Mouse (Mus musculus) gastrocnemius, postnatal 36 days (tissue): ENCODE measurements around the gene Padi1. TPM values are rescaled to one million over a fixed set of nuclear protein-coding genes. Genes with fewer than 3 reads are reported as not detected.

Experiments used
- DNase-seq, 2 experiments: peaks; one replicate each; pipeline ENCODE4 v3.0.0; 2022
- intact Hi-C: fragments of 180-260 bp; cut with DNase I; formaldehyde crosslinking; loops from one replicate; pipeline ENCODE4 v1.15.1; 2025
- total RNA-seq, 2 experiments: library from RNA; stranded (reverse); gene quantifications; 2 replicates each; pipeline ENCODE4 v1.2.3; 2021

The Padi1 gene
- total RNA-seq, 2 experiments from 2014 or later, result 0.07 to 0.08 TPM

DNA sequence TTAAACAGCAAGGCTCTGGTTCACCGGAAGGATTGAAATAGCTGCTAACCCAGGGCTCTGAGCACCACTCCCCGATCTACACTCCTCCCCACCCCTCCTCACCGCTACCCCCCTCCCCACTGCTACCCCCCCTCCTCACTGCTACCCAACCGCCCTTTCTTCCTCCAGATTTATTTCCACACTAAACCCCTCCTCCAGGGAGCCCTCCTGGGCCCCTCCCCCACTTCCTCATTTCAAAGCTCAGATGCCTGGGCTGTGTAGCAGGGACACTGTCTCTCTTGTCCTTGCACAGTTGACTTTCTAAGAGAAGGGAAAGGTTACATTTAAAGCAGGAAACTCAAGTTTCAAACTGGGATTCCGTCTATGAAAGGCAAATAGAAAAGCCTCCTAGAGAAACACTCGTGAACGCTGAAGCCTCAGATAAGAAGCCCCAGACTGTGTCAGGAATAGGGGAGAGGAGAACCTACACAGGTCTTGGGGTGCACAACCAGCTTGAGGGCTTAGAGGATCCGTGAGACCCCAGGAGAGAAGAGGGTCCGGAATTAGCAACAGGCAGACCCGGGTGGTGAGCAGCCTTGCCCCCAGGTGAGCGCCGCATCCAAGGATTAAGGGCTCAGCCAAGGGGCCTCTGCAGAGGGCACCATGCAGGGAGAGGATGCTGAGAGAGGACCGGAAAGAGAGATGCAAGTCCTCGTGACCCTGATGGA lies 23.1 kb upstream of the Padi1 start:
- intact Hi-C loops, result no loop called here

DNA sequence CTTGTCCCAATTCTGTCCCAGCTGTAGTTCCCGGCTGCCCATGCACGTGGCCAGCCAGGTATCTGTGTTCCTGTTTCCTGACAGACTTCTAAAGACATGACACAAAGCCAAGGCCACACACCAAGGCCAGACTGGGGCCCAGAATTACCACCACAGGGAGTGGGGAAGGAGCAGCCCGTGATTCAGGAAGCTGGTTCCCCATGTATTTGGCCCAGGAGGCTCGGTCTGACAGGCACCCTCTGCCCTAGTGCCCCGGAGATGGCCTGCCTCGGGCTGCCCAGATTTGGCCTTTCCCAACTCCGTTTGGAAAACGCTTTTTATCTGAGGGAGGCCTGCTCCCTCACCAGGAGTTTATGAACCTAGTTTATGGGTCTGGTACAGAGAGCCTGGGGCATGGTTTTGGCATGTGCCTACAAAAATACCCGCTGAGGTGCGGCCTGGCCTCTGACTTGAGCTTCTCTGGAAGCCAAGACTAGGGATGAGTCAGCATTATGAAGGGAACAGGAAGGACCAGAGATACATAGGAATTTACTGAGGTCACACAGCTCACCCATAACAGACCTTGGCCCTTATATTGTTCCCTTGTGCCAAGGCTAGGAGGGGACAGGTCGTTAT lies 16.6 kb upstream of the Padi1 start:
- DNase-seq, result no peak
- intact Hi-C loops, result no loop called here

More for the DNA sequence above, 23.1 kb upstream of the Padi1 start:
- no peak for DNase-seq

DNA sequence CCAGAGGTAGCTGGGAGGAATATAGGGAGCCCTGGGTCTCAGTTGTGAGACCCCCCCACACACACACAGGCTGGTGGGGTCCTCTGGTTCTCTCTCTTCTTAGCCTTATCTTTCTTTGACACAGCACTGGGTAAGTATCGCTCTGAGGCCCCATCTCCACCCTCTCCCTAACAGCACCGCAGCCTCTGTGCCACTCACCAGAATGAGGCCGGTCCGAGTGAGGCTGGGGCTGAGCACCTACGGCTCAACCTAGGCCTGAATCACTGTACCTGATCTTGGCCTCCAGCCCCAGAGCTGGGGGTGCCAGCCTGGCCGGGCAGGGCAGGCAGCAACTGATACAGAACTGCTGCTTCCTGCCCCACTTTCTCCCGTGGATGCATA lies 15.2 kb upstream of the Padi1 start:
- no peak for DNase-seq
- intact Hi-C loops, result no loop called here

DNA sequence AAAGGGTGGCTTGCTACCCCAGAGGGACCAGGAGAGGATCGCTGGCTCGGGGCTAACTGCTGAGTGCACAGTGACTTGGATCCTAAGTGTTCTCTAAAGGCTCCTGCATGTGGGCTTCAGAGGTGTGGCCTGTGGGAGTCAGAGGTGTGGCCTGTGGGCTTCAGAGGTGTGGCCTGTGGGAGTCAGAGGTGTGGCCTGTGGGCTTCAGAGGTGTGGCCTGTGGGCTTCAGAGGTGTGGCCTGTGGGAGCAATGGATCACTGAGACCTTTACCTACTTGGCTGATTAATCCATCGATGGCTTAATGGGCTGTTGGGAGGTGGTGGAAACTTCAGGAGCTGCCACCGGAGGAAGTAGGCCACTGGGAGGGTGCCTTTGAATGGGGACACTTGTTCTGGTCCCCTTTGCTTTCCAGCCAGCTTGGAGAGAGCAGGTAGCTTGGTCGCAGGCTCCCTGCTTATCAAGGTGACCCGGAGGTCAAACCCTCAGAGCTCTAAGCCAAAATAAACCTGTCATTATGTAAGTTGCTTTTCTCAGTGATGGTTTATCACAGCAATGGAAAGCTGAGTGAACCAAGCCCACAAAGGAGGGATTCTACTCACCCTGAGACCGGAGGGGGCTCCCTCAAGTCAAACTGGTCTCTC lies 14.7 kb upstream of the Padi1 start:
- intact Hi-C loops, result no loop called here
- no peak for DNase-seq

DNA sequence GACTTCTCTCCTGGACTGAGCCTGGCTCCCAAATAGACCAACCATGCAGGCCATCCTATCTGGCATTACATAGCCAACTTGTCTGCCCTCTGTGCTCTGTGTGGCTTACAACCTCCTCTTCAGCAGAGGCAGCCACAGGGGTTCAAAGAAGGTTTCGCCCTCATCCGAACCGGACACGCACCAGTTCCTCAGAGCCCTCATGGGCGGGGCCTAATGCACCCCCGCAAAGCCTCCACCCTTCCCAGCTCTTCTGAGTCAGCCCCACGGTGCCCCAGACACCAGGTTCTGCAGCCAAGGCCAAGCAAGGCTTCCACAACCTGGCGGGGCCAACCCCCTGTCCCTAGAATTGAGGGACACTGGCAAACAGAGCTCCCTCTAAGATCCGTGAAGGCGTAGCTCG lies 13.7 kb upstream of the Padi1 start:
- DNase-seq, result no peak
- intact Hi-C loops, result no loop called here

DNA sequence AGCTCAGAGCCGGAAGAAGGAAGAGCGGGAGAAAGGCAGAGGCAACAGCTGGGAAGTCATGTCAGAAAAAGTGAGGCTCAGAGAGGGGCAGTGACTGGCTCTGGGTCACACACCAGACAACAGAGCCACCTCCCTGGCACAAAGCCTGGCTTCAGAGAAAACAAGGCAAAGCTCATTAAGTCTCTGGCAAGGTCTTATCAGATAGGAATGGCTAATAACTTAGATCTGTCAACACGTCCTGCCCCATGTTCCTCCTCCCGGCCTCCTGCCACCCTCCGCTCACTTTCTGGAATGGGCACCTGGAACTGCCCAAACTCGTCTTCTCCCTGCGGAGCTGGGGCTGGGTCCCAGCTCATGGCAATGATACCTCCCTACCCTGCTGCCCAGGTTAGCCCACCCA lies 12.2 kb upstream of the Padi1 start:
- intact Hi-C loops, result no loop called here
- no peak for DNase-seq

DNA sequence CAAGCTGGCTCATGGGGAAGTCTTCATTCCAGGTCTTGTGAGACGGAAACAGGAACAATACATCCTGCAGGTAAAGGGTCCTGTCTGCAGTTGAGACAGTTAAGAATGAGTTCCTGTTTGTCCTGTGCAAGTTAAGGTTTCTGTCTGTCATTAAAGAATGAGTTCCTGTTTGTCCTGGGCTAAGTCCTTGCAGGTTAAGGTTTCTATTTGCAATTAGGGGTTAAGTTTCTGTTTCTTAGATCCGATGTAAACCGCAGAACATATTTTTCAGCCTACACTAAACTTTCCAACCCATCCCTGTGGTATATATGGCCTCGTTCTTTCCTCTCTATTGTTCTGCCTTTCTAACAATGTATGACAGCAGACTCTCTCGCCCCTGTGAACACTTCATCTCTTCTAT lies 11.5 kb upstream of the Padi1 start:
- intact Hi-C loops, result no loop called here
- DNase-seq, result no peak

DNA sequence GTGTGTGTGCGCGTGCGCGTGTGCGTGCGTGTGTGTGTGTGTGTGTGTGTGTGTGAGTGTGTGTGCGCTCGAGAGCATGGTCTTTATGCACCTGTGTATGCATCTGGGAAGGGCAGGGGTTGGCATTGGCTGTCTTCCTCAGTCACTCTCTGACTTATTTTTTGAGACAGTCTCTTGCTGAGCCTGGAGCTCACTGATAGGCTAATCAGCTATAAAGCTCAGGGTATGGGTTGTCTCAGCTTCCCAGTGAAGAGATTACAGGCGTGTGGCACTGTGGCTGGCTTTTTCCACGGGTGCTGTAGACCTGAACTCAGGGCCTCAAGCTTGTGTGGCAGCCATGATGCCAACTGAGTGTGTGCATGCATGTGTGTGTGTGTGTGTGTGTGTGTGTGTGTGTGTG lies 9.6 kb upstream of the Padi1 start:
- intact Hi-C loops, result no loop called here
- DNase-seq, result no peak

DNA sequence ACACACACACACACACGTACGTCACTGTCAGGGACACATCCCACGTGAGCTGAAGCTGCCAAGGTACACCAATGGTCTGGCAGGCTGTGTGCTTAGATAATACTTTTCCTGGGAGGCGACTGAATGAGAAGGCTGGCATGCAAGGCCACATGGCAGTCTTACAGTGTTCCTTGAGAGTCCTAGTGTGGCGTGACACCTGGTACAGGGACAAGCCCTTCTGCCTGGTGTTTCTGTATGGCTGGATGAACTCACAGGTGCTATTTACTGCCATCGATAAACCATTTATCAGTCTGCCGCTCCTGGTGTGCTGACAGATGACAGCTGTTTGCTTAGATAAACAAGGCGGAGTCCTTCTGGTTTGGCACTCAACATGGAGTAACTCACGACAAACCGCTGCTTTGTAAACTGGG lies 8.9 kb upstream of the Padi1 start:
- DNase-seq, result no peak
- intact Hi-C loops, result no loop called here

DNA sequence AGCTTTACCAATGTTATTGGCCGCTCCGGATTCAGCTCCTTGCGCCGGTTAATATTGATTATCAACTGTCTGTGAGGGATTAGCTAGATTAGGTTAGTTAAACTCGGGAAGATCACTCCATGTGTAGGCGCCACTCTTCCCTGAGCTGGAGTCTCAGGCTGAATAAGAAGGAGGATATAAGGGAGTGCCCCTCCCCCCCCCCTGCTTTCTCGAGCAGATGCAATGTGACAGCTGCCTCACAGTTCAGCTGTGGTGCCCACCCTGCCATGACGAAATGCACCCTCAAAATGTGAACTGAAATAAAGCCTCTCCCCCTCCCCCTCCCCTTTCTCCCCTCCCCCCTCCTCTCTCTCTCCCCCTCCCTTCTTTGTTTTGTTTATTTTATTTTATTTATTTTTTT lies 8.0 kb upstream of the Padi1 start:
- intact Hi-C loops, result no loop called here
- no peak for DNase-seq

DNA sequence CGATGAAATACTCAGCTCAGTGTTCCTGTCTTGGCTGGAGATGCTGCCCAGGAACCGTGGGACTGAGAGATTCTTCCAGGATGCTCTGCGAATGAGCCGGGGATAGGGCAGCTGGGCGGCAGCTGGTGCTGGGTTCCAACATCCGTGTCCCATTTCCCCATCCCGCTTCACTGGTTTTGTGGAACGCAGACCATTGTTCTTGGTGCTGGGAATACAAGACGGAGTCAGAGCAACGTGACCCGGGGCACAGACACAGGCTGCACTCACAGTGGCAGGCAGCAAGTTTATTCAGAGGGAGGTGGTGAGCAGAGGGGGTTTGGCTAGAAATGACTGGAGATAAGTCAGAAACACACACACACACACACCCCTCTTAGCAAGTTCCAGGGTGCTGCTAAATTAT lies 3.7 kb upstream of the Padi1 start:
- DNase-seq, result no peak
- intact Hi-C loops, result no loop called here

DNA sequence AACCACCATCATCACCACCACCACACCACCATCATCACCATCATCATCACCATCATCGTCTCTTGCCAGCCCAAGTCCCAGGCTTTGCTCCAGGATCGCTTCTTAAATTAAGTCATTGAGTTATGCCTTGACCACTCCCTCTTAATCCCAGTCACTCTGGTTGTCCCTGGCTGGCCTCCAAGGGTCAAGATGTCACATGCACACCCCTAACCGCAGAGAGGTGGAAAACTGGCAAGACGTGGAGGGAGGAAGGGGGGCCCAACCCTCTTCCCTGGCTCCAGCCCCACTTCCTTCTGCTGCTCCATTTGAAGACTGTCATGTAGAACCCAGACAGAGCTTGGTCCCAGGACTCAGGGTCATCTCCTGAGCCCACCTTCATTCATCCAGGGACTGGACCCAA lies 587 bp downstream of the Padi1 start:
- no peak for DNase-seq

DNA sequence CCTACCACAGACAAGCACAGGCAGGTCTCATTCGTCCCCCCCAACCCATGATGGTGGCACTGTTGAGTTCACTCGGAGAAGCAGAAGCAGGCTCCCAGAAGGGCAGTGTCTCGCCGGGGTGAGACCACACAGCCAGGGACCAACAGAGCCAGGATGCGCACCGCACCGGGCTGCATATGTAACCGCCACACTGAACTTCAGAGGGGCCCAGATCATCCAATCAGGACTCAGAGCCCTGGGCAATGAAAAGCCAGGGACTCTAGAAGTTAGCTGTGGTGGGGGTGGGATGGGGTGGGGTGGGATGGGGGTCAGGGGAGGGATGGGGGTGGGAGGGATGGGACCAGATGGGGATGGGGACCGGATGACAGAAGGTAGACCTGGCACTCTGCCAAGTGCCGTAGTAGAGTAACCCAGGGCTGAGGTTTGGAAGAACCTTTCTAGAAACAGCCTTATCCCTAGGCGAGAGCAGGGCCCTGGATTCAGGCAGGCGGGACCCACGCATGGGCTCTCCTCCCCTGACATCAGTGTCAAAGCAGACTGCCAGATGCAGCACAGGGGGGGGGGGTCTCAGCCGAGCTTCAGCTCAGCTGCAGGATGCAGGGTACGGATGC lies 1.8 kb downstream of the Padi1 start:
- intact Hi-C loops, result no loop called here
- no peak for DNase-seq

More for the DNA sequence above, 587 bp downstream of the Padi1 start:
- intact Hi-C loops, result no loop called here

DNA sequence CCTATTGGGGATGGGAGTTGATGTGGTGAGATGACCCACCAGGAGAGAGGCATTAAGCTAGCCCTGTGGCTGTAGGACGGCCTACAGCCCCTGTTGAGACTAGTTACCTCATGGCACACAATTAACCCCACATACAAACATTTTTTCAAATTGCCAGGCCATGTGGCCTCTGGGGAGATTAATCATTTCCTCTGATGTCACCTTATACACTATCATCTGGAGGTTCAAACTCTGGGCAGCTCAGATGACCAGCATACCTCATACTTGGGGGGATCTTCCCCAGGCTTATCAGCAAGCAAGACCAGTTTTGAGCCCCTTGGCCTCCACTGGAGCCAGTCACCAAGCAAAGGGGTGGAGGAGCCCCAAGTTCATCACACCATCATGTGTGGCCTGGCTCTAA lies 2.7 kb downstream of the Padi1 start:
- intact Hi-C loops, result no loop called here
- no peak for DNase-seq

DNA sequence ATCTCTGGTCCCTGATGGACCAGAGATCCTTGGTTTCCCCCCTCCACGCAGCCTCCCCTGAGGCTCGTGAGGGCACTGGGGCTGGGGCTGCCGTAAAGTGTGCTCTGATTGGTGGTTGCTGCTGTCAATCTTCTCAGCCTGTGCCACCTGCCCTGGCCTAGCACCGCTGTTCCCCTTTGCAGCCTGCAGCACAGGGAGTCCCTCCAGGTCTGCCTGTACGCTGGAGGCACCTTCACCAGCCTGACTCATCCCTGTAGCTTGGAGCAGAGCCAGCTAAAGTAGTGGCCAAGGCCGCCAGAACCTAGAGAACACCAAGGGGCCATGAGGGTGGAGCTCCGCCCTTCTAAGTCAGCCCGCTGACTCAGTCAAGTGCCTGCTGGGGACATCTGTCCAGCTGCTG lies 7.7 kb downstream of the Padi1 start:
- DNase-seq, result no peak
- intact Hi-C loops, result no loop called here

DNA sequence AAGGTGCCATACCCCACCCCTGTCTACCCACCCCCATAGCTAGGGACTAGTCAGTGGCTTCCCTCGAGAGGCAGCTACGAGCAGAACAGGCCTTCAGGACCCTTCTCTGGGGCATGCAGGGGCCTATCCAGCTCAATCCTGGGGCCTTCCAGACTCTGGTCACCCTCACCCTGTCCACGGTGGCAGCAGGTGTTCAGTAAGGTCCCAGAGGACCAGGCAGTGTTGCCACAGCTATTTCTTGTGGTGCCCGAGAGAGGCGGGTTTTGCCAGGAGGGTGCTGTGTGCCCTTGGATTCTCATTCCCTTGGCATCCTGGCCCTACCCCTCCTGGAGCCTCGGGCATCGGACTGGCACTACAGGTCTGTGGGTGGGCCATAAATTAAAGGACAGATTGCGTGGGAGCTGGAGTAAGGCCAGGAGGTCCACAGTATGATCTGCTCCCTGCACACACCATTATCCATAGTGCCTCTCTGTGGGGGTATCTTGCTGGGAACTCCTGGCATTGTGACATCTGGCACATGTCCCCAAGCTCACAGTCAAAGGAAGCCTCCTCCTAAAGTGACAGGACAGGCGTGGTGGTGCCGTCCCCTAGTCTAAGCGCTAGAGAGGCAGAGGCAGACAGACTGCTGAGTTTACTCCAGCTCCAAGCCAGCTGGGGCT lies 9.2 kb downstream of the Padi1 start:
- intact Hi-C loops, result no loop called here
- DNase-seq, result no peak

DNA sequence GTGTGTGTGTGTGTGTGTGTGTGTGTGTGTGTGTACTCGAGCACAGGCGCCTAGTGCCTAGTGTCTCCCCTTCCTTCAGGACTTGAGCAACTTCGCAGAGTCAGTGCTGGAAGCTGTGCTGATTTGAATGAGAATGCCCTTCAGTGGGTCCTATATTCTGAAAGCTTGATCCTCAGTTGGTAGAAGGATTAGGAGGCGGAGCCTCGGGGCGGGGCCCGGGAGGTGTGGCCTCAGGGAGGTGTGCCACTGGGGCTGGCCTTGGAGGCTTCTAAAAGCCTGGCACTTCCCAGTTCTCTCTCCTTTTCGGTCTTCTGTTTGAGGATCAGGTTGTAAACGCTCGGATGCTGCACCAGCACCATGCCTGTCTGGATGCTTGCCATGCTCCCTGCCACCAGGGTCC lies 9.9 kb downstream of the Padi1 start:
- intact Hi-C loops, result no loop called here
- DNase-seq, result no peak

DNA sequence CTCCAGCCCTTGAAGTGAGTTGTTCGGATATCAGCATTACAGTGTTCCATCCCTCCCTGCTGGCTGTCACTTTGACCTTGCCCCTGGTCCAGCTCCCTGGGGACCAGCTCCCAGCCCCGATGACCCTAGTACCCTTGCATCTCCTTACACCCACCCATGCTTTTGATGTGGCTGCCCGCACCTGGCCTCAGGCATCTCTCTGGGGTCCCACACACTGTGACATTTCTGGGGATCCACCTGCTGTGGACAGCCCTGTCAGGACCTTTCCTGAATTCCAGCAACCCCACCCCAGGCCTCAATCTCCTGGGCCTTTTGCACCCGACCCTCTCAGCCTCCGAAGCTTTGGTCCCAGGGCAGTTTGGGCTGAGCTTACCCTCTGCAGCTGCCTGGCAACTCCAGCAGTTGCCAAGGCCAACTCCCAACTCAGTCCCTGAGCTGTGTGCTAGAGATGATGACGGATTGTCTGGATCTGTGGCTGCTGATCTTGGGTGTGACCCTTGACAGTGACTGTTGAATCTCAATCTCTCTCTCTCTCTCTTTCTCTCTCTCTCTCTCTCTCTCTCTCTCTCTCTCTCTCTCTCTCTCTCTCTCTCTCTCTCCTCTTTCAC lies 11.1 kb downstream of the Padi1 start:
- no peak for DNase-seq

DNA sequence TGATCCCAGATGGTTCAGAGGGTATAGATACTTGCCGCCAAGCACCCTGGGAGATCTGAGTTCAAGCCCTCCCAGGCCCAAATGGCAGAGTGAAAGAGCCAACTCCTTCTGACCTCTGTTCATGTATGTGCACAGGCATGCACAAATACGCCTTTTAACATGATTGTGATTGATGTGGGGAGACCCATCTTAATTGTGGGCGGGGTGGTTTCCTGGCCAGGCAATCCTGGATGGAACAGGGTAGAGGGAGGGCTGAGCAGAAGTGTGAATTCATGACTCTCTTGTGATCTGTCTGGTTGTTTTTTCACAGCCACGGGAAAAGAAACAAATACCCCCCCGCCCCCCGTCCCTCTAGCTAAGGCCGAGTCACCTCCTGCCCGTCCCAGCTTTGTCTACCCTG lies 12.8 kb downstream of the Padi1 start:
- intact Hi-C loops, result no loop called here
- DNase-seq, result no peak

More for the DNA sequence above, 11.1 kb downstream of the Padi1 start:
- intact Hi-C loops, result no loop called here

DNA sequence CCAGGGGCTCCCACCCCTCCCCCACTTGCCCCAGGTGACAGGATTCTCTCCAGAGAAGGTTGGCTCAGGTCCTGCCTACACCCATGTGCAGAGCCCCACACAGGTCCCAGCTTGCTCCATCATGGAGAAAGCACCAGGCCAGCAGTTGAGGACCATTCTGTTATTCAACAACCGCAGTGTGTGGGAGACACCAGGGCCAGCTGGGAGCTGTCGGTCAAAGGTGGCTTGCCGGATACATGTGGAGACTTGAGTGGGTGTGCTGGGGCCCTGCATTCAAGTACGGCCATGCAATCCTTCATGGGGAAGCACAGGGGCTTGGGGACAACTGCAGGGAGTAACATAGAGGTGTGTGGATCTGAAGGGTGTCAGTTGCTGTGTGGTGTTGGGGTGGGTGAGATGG lies 13.8 kb downstream of the Padi1 start:
- intact Hi-C loops, result no loop called here
- DNase-seq, result no peak

DNA sequence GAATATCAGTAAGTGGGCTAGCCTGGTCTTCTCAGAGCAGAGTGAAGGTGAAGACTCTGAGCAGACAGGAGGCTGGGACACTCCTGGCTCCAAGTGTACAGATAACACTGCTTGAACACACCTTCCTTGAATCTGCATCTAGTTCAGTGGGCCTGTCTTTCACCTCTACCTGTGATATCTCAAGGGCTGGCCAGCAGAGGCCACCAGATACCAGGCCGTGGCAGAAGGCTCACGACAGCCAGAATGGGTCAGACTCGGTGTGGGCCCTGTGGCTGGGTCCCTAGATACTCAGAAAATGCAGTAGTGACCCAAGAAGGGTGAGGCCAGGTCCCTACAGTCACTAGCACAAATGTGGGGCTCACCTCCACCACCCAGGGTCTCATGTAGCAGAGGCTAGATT lies 18.3 kb downstream of the Padi1 start:
- no peak for DNase-seq
- intact Hi-C loops, result no loop called here
